Mouse (Mus musculus): Measurements from ENCODE around the gene Mvp.

The Mvp gene

DNA sequence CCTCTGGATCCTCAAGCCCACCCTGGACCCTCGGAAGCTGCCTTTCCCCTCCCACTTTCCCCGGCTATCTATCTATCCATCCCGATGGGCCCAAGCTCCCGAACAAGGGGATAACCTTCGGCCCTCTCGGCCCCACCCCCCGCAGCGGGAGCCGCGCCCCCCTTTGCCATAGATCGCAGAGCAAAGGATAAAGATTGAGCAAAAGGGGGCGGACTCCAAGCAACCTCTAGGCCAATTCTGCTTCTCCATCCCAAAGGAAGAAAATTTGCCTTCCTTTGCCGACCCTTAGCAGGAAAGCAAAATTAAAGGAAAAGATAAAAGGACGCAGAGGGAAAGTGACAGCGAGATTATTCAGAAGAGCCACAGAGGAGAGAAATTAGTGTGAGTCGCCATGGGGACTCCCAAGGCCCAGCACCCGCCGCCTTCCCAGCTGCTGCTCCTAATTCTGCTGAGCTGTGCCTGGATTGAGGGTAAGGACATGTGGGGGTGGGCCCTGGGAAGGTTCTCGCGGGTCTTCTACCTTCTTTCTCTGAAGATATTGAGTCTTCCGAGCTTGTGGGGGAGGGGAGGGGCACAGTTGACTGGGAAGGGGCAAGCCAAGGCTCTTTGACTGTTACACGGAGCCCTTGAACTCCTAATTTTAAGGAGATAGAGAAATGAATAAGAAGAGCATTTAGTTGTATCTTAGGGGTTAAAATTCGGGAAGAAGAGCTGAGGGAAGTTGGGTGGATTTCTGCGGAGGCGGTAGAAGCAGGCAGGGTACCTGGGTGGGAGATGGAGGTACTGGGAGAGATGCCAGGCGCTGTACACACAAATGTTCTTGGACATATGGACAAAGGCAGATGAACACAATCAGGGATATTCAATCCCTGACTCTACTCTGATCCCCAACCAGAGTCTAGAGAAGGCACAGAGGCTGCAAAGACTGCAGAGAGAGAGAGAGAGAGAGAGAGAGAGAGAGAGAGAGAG lies 63.5 kb downstream of the Mvp start:
- DNase-seq (ENCODE audit: low spot score in 2 of 2), result no peak

DNA sequence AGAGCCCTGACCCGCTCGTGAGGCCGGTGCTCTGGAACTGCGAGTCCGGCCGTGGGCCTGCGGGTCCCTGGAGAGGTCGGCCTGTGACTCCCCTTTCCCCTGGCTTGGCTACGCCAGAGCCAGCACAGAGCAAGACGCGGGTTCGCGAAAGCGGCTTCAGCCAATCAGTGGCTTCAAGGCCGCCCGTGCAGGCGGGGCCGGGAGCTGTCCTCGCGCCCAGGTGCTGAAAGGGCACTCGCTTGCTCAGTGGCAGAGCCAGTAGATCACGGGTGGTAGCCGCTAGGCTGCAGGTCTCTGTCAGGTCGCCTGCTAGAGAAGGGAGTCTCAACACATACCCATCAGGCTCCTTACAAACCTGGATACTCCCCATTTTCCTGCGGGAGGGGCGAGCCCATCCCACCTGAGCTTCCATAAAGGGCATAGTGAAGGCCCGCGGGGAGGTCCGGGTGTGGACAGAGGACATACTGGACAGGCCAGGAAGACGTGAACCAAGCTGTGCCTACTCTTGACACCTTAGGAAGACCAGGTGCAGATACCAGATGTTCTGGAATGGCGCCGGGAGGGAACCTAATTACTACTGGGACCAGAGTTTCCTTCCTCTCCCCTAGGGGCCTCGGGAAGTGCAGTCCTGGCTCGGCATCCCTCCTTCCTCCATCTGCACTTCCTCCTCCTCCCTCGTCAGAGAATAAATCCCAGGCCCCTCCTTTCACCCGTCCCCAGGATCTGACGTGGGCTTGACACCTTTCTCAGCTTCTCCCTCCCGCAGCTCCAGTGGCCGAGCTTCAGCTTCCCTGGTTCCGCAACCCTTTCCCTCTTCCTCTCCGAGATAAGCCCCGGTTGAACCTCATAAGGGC lies 64.4 kb downstream of the Mvp start, which contains the start of gene Sez6l2:
Gene Sez6l2 (plus strand): TSS at position 771 of the 854 bp plus-strand sequence.
- peak; percentile 81 to 94 for DNase-seq (ENCODE audit: low spot score in 2 of 2)

DNA sequence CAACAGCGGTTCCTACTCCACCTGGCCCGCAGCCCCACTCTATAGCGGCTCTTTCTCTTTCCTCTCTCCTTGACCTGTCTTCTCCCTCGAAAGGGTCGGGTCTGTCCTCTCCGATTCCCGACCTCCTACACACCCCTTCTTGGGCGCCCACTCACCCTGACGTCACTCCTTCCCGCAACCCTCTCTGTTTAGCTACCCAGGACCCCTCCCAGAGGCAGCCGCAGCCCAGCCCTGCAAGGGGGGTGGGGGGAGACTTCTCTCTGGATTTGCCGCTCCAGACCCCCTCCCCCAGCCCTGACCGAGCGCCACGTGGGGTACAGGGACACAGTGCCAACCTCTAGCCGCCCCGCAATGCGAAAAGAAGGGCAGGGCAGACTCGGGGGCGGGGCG lies 65.0 kb downstream of the Mvp start, which contains the start of gene Asphd1:
Gene Asphd1 (minus strand): TSS at position 180 of the 390 bp plus-strand sequence.
- no peak for DNase-seq (ENCODE audit: low spot score in 2 of 2)

DNA sequence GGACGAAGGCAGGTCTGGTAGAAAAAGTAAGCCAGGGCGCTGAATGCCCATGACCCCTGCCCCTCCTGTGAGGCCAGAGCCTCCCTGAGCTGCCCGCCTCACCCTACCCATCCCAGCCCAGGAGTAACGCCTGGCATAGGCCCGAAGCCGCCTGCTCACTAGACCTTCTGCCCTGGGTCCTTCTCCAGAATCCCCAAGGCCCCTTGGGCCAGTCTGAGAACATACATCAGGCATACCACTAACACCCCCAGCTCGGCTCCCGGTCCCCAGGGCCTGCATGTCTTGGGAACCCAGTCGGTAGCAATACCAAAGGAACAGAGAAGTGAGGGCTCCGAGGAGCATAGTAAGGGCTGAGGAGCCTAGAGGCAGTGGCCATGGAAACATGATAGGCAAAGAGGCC lies 65.8 kb downstream of the Mvp start:
- DNase-seq (ENCODE audit: low spot score in 2 of 2), result no peak

DNA sequence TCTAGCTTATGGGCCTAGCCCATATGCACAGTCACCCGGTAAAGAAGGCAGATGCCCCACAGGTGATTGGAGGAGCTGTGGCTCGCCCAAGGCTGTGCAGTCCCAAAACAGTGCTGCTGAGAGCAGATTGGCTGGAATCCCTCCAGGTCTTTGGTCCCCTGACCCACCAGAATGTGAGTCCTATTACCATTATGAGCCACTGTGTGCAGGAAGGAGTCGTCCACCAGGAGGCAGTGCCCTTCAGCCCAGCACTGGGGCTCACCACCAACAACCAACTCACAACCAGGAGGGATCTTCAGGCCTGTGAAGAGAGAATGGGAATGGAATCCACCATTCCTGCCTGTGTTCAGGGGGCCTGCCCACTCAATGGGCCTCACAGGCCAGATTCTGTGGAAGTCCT lies 67.9 kb downstream of the Mvp start:
- no peak for DNase-seq (ENCODE audit: low spot score in 2 of 2)

DNA sequence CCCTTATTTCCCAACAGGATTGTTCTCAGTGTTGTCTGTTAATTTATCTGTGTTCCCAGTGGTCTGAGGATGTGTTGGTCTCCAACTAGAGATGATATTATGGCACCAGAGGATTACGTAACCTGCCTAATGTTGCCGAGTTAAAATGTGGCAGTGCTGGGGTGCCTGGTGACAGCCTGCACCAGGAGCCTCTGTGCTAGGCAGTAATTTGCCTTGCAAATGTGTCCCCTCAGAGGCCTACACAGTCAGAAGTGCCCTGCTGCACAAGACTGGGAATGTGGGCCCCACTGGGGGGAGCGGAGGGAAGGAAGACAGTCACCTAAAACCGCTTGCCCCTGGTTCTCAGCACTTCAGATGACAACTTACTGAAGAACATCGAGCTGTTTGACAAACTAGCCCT lies 72.6 kb downstream of the Mvp start:
- DNase-seq (ENCODE audit: low spot score in 2 of 2), result no peak

DNA sequence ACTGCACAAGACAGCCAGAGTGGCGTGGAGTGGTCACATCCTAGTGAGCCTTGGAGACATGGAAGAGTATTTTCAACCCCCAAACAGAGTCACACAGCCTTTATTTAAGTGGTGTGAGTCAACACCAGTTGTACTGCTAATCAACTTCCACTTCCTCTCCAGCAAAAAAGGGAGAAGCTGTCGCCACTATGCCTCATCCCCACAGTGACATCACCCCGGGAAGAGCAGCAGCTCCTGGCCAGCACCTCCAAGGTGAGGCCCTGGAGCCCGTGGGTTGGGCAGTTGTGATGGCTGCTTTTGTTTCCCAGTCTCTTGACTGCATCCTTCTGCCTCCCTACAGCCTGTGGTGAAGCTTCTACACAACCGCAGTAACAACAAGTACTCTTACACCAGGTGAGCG lies 73.2 kb downstream of the Mvp start:
- no peak for DNase-seq (ENCODE audit: low spot score in 2 of 2)

All from urinary bladder, postnatal 4 days (tissue).